Mouse (Mus musculus) hindbrain, embryonic 11.5 days (tissue): ENCODE results near the gene Sik1. TPM values are rescaled to one million over a fixed set of nuclear protein-coding genes. Genes with fewer than 3 reads are reported as not detected.

ENCODE experiments used
- ATAC-seq: fragments of 200-750 bp; cut with Nextera tagmentation; 2 replicates; pipeline ENCODE4 v1.8.0; 2017; ENCODE audit warnings: mild to moderate bottlenecking, moderate TSS enrichment, moderate library complexity; ENCODE audit not compliant: low FRiP score
- DNase-seq: peaks from one replicate; pipeline ENCODE4 v3.0.0-alpha.2; 2015; ENCODE audit warnings: low spot score
- H3K27ac ChIP-seq: fragments of 300-500 bp; sonication (generic); 2 replicates; pipeline ENCODE4 v1.5.1; 2014; ENCODE audit warnings: mild to moderate bottlenecking, low read depth, low read length
- H3K27me3 ChIP-seq: fragments of 300-500 bp; sonication (generic); 2 replicates; pipeline ENCODE4 v1.6.1; 2014; ENCODE audit warnings: mild to moderate bottlenecking, low read length, moderate library complexity, mixed read lengths; ENCODE audit not compliant: control insufficient read depth, insufficient read depth
- H3K36me3 ChIP-seq: fragments of 300-500 bp; sonication (generic); 2 replicates; pipeline ENCODE4 v1.6.1; 2014; ENCODE audit warnings: mild to moderate bottlenecking, low read length, moderate library complexity, mixed read lengths; ENCODE audit not compliant: control insufficient read depth, insufficient read depth
- H3K4me1 ChIP-seq: fragments of 300-500 bp; sonication (generic); replicated peaks from 2 replicates; pipeline ENCODE4 v1.6.1; 2014; ENCODE audit warnings: low read length, mixed read lengths; ENCODE audit not compliant: control insufficient read depth, insufficient read depth
- H3K4me2 ChIP-seq: fragments of 300-500 bp; sonication (generic); replicated peaks from 2 replicates; pipeline ENCODE4 v1.6.1; 2014; ENCODE audit warnings: mild to moderate bottlenecking, low read depth, low read length
- H3K4me3 ChIP-seq: fragments of 300-500 bp; sonication (generic); 2 replicates; pipeline ENCODE4 v1.5.1; 2014; ENCODE audit warnings: low read depth, low read length
- H3K9ac ChIP-seq: fragments of 300-500 bp; sonication (generic); 2 replicates; pipeline ENCODE4 v1.6.1; 2014; ENCODE audit warnings: low read depth, low read length
- H3K9me3 ChIP-seq: fragments of 300-500 bp; sonication (generic); 2 replicates; pipeline ENCODE4 v1.6.1; 2016; ENCODE audit warnings: low read length; ENCODE audit not compliant: control insufficient read depth
- WGBS: fragments of 180-500 bp; shearing (Covaris S2); extraction: QIAGEN DNeasy Blood & Tissue Kit; methylation state at CpG from one replicate; pipeline ENCODE4 v1.1.7; 2014; 5-methylcytosine and 5-hydroxymethylcytosine counted together
- polyA plus RNA-seq: library from polyadenylated mRNA; unstranded; fragments of >200 nt; fragmentation: Nextera tagmentation; extraction: Ambion mirVana; gene quantifications from 2 replicates; pipeline ENCODE4 v1.2.1, GENCODE M21; 2014

Sik1 gene
- polyA plus RNA-seq, 1 experiment from 2014 or later = 17.9 TPM

DNA sequence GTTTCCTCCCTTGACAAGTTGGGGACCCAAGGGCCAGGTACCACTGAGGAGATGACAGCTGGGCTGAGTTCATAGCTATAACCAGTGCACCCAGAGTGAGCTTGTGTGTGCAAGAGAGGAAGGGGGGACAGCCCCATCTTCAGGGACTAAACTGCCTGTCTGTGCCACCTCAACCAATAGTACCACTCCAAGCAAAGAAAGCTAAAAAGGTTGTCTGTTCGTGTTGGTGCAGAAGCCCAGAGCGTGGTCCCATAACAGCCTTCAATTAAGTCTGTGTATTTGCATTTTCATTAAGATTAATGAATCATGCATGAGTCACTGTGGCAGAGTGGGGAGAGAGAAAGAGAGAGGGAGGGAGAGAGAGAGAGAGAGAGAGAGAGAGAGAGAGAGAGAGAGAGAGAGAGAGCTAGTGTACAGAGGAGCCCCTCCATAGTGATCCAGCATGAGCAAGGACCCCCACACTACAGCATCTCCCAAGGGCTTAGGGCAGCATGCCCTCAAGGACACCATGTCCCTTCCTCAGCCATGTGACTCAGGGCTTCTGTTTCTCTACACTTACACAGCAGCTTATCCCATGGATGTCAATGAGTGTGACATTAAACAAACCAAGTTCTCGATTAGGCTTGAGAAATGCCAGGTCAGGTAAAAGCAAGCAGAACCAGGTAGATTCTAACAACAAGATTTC, 41.5 kb downstream of the Sik1 start:
- WGBS = 78% methylated on average over 3 of the region's 3 CpGs
- no peaks in the 10 kb centered on the region for H3K36me3 ChIP-seq
- H3K27ac ChIP-seq = no peak overlapping the region
- H3K9ac ChIP-seq = no peak overlapping the region
- H3K27me3 ChIP-seq = no peaks in the 10 kb centered on the region
- H3K4me2 ChIP-seq = no peak overlapping the region
- no peaks in the 10 kb centered on the region for H3K9me3 ChIP-seq
- DNase-seq = no peak
- no peak for ATAC-seq
- no peak overlapping the region for H3K4me3 ChIP-seq
- H3K4me1 ChIP-seq = peaks cover 6% of the 10 kb centered on the region

DNA sequence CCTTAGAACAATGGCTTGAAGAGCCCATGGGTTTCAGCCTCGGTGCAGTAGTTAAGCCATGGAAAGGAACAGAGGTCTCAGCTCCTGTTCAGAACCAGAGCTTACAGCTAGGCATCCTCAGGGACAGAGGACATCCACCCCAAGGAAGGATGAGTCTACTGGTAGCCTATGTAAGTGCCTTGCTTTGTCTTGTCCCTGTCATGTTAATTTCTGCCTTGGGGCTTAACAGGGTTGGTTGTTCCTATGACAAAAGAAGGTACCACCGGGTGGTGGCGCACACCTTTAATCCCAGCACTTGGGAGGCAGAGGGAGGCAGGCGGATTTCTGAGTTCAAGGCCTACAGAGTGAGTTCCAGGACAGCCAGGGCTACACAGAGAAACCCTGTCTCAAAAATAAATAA, 44.3 kb downstream of the Sik1 start:
- no peaks in the 10 kb centered on the region; the same call in 1 of the 2 replicates for H3K4me1 ChIP-seq
- no peak overlapping the region for H3K9ac ChIP-seq
- H3K36me3 ChIP-seq = no peaks in the 10 kb centered on the region
- H3K4me2 ChIP-seq = no peak overlapping the region
- H3K27ac ChIP-seq = no peak overlapping the region
- no peaks in the 10 kb centered on the region for H3K27me3 ChIP-seq
- no peak overlapping the region for H3K4me3 ChIP-seq
- 38% methylated on average over 4 of the region's 4 CpGs for WGBS
- H3K9me3 ChIP-seq = no peaks in the 10 kb centered on the region
- DNase-seq (no peak), ATAC-seq (no peak)

DNA sequence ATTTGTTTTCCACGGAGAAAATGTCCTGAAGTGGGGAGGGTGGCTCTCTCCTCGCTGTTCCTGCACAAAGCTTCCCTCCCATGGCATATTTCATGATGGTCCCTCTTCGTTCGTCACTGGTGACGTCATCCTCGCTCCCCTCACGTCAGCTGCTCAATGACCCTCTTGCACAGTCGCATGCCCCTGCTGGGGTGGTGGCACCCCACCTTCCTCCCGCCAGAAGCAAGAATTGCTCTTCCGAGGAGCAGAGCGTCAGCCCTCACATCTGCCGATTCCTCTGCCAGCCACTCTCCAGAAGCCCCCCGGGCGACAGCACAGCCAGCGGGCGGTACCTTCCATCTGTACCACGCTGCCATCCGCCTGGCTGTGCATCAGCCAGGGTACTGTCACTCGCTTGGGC, 45.7 kb downstream of the Sik1 start:
- WGBS = 52% methylated on average over 19 of the region's 19 CpGs
- Histone ChIP-seq H3K9ac (no peak overlapping the region), H3K4me3 (no peak overlapping the region), H3K4me2 (no peak overlapping the region), H3K9me3 (no peaks in the 10 kb centered on the region), H3K36me3 (no peaks in the 10 kb centered on the region), H3K27me3 (no peaks in the 10 kb centered on the region), H3K4me1 (no peaks in the 10 kb centered on the region; the same call in 1 of the 2 replicates), H3K27ac (no peak overlapping the region)
- ATAC-seq (no peak), DNase-seq (no peak)

DNA sequence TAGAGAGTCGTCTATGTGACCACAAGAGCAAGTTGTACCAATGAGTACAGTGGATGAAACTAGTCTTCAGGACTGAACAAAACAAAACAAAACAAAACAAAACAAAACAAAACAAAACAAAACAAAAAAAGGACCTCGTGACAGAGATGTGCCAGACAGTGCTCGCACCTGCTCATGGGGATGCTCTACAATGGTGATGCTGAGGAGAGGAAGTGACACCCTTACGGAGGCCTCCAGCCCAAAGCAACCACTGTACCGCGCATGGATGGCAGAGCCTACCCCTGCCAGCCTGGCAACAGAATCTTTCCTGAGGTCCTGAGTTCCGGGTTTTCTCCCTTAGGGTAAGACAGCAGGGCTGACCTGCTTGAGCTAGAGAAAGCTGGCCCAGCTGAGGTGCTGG, 46.5 kb downstream of the Sik1 start:
- ATAC-seq (no peak), DNase-seq (no peak)
- no peak overlapping the region for H3K9ac ChIP-seq
- H3K4me3 ChIP-seq = no peak overlapping the region
- WGBS = 92% methylated on average over 7 of the region's 7 CpGs
- no peak overlapping the region for H3K27ac ChIP-seq
- no peaks in the 10 kb centered on the region for H3K27me3 ChIP-seq
- H3K9me3 ChIP-seq = no peaks in the 10 kb centered on the region
- H3K4me1 ChIP-seq = no peaks in the 10 kb centered on the region; the same call in 1 of the 2 replicates
- H3K4me2 ChIP-seq = no peak overlapping the region
- no peaks in the 10 kb centered on the region for H3K36me3 ChIP-seq

DNA sequence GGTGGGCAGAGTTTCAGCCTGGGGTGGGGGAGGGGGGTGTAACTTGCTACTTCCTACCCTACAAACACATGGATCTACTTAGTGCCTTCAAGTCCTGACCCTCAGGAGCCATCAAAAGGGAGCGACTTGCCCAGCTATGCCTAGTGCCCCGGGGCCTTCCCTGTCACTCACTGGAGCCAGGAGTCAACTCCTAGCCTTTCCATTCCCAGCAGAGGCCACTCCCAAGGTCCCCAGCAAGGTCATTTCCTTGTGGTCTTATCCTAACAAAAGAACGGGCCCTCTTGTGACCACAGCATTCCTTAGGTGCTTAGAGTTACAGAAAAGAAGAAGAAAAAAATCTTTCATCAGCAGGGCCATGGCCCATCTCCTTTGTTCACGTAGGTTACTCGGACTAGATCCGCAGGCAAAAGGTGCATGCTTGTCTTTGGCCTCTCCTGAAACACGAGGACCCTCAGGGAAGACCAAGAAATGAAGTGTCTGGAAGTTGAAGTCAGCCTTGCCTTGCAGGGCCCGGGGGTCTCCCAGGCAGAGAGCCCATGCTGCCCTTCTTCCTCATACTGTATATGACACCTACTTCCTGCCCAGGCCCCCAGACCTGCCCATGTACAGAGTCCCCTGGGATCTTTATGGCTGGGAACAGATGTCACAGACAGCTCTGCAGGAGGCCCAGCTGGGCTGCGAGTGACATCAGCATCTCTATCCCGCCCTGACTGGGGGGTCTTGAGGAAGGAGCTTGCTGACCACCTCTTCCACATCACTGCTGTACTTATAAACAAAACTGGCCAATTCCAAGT, 47.3 kb downstream of the Sik1 start:
- Histone ChIP-seq H3K36me3 (no peaks in the 10 kb centered on the region), H3K9me3 (no peaks in the 10 kb centered on the region), H3K4me3 (no peak overlapping the region), H3K27ac (peak overlapping the region; percentile 24; the same call in 1 of the 2 replicates), H3K4me1 (no peaks in the 10 kb centered on the region; the same call in 1 of the 2 replicates), H3K9ac (no peak overlapping the region), H3K4me2 (no peak overlapping the region), H3K27me3 (no peaks in the 10 kb centered on the region)
- ATAC-seq = no peak
- DNase-seq = no peak
- 45% methylated on average over 10 of the region's 10 CpGs for WGBS

DNA sequence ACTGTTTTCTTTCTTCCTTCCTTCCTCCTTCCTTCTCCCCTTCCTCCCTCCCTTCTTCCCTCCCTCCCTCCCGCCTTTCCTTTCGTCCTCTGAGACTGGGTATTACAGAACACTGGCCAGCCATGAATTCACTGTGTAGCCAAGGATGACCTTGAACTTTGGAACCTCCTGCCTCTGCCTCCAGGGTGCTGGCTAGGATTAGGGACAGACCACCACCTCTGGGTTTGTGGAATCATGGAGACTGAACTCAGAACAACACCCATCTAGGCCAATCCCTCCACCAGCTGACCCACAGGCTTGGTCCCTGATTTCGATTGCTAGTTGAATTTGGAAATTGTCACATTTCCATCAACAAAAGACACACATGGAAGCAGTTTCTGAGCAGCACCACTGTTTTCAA, 49.1 kb downstream of the Sik1 start:
- Histone ChIP-seq H3K4me2 (no peak overlapping the region), H3K4me1 (peaks cover 2% of the 10 kb centered on the region; the same call in 1 of the 2 replicates), H3K9ac (no peak overlapping the region), H3K27ac (no peak overlapping the region), H3K36me3 (no peaks in the 10 kb centered on the region), H3K9me3 (no peaks in the 10 kb centered on the region), H3K4me3 (no peak overlapping the region), H3K27me3 (no peaks in the 10 kb centered on the region)
- DNase-seq (no peak), ATAC-seq (no peak)
- WGBS = 38% methylated on average over 3 of the region's 3 CpGs

DNA sequence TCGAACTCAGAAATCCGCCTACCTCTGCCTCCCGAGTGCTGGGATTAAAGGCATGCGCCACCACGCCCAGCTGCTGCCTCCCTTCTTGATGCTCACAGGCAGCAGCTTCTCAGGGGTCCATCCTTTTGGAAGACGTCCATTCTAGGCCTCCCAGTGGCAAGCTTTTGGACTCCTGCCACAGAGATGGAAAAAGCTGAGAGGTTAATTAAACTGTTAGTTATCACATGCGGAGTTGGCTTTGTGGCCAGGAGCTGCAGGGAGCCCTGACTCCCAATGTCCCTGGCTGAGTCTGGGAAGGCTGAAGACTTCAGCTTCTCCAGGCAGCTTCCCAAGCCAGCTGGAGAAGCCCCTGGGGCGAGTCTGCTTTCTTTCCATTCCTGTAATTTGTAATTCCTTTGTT, 49.6 kb downstream of the Sik1 start:
- H3K36me3 ChIP-seq = no peaks in the 10 kb centered on the region
- ATAC-seq (no peak), DNase-seq (no peak)
- 0 out of 2 replicates have a peak overlapping the region, but pooled peaks have one; percentile 27 for H3K27ac ChIP-seq
- H3K9ac ChIP-seq = no peak overlapping the region
- H3K9me3 ChIP-seq = no peaks in the 10 kb centered on the region
- WGBS = 41% methylated on average over 8 of the region's 8 CpGs
- H3K4me1 ChIP-seq = peaks cover 2% of the 10 kb centered on the region; the same call in 1 of the 2 replicates
- no peak overlapping the region for H3K4me2 ChIP-seq
- H3K27me3 ChIP-seq = no peaks in the 10 kb centered on the region
- no peak overlapping the region for H3K4me3 ChIP-seq

DNA sequence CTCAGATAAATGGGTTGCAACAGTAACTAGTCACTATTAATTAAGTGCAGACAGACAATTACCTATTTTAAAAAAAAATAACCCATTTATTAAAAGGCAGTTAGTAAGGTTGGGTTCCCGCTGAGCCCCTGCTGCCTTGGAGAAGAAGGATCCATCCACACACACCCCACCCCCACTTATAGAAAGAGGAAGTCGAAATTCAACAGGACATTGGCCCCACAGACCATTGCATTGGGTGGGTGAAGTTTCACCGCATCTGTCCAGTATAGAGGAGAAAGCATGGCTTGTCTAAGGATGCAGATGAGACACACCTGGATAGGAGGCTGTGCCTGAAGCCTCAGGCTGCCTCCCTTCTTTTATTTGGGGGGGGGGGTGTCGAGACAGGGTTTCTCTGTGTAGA, 50.0 kb downstream of the Sik1 start:
- no peak overlapping the region for H3K9ac ChIP-seq
- 78% methylated on average over 4 of the region's 4 CpGs for WGBS
- H3K27me3 ChIP-seq = no peaks in the 10 kb centered on the region
- H3K4me3 ChIP-seq = no peak overlapping the region
- H3K27ac ChIP-seq = no peak overlapping the region
- DNase-seq = no peak
- H3K4me2 ChIP-seq = no peak overlapping the region
- peaks cover 2% of the 10 kb centered on the region; the same call in 1 of the 2 replicates for H3K4me1 ChIP-seq
- no peaks in the 10 kb centered on the region for H3K9me3 ChIP-seq
- H3K36me3 ChIP-seq = no peaks in the 10 kb centered on the region
- no peak for ATAC-seq
